Mouse (Mus musculus): ENCODE data around the gene Nap1l3.

- no peak for TF ChIP-seq CTCF (IDR thresholded peaks at IDR 0.05; ENCODE audit: low read depth)
- TF ChIP-seq EP300 (IDR thresholded peaks at IDR 0.05; ENCODE audit: low read depth) = no peak
These were observed at the start of gene Nap1l3 for GRCm38 (mm10) chrX:122396781-122397581.

Measured in heart, postnatal 0 days (tissue).